Mouse (Mus musculus): ENCODE data around the gene Slit3. TPM values are rescaled to one million over a fixed set of nuclear protein-coding genes. Genes with fewer than 3 reads are reported as not detected.

Gene Slit3
- polyA plus RNA-seq, 1 experiment from 2014 or later, result 4.8 TPM

DNA sequence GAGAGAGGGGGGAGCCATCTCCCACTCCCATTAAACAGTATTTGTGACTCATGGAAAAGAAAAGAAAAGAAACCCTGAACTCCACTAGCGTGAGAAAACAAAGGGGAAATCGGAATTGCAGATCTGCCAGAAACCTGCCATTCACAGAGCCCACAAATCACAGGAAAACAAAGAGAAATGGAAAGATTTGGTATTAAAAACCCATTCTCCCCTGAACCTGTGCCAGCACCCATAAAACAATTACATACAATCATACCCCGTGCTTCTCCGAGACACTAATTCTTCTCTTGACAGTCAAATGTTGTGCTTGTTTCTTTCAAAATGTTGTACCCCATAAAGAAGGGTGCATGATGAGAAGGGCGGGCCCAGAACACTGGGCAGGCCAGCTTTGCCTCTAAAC, 185.9 kb downstream of the Slit3 start:
- Histone ChIP-seq H3K4me2 (replicated peaks; ENCODE audit: low read depth) (no peak overlapping the region), H3K27me3 (replicated peaks; ENCODE audit: control insufficient read depth, insufficient read depth, low read length) (no peaks in the 10 kb centered on the region), H3K4me1 (replicated peaks; ENCODE audit: control insufficient read depth, insufficient read depth, low read length) (no peaks in the 10 kb centered on the region), H3K9me3 (ENCODE audit: control insufficient read depth) (no peaks in the 10 kb centered on the region), H3K9ac (ENCODE audit: low read depth, low read length) (no peak overlapping the region), H3K36me3 (ENCODE audit: control insufficient read depth, insufficient read depth) (no peaks in the 10 kb centered on the region), H3K4me3 (ENCODE audit: low read depth, low read length) (no peak overlapping the region), H3K27ac (ENCODE audit: low read depth, low read length) (no peak overlapping the region)
- WGBS, result 78% methylated on average over 5 of the region's 5 CpGs
- TF ChIP-seq CTCF (IDR thresholded peaks at IDR 0.05; ENCODE audit: low read depth), result no peak
- no peak for ATAC-seq

DNA sequence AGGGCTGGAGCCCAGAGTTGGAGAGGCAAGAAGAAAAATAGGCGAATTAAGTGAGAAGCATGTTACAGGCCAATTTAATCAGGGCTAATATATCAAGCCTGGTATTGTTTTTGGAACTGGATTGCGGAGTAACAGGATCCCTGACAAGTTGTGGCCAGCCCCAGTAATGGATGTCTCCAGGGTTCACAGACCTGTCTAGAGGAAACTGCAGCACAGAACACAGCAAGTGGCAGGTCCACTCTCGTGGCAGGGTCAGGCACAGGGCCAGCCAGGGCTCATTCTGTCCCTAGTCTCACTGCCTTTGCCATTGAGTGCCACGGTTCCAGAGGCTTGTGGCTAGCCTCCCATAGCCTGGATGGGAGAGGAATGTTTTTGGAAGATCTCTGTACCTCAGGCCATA, 187.0 kb downstream of the Slit3 start:
- Histone ChIP-seq H3K4me1 (replicated peaks; ENCODE audit: control insufficient read depth, insufficient read depth, low read length) (no peaks in the 10 kb centered on the region), H3K27me3 (replicated peaks; ENCODE audit: control insufficient read depth, insufficient read depth, low read length) (no peaks in the 10 kb centered on the region), H3K9me3 (ENCODE audit: control insufficient read depth) (no peaks in the 10 kb centered on the region), H3K4me2 (replicated peaks; ENCODE audit: low read depth) (no peak overlapping the region), H3K4me3 (ENCODE audit: low read depth, low read length) (no peak overlapping the region), H3K9ac (ENCODE audit: low read depth, low read length) (no peak overlapping the region), H3K27ac (ENCODE audit: low read depth, low read length) (no peak overlapping the region), H3K36me3 (ENCODE audit: control insufficient read depth, insufficient read depth) (no peaks in the 10 kb centered on the region)
- no peak for TF ChIP-seq CTCF (IDR thresholded peaks at IDR 0.05; ENCODE audit: low read depth)
- WGBS, result 83% methylated on average over 4 of the region's 4 CpGs
- no peak for ATAC-seq

DNA sequence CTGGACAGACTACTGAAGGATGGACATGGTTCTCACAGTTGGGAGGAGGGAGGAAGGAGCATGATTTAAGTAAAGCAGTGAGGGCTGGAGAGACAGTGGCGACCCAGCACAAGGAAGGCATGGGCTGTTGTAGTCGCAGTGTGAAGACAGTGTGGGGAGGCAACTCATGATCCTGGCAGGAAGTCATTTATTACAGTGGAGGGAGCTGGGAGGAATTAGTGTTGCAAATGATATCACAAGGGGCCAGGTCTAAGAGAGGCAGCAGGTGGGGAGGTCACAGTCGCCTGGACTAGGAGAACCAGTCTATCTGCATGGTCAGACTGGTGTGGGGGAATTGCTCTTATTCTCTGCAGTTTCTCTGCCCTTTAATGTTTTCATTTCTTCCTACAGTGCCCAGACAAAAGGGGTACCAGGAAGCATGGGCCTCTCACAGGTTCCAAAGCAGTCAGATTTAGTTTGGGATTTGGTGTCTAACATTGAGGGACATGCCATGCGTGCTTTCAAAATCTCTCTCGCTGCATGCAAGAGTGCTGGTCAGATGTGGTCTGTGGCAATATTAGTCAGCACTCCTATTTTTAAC, 194.5 kb downstream of the Slit3 start:
- 0 out of 2 replicates have a peak, but pooled peaks cover 6% of the 10 kb centered on the region for H3K4me1 ChIP-seq (replicated peaks; ENCODE audit: control insufficient read depth, insufficient read depth, low read length)
- no peak overlapping the region for H3K9ac ChIP-seq (ENCODE audit: low read depth, low read length)
- H3K4me2 ChIP-seq (replicated peaks; ENCODE audit: low read depth), result no peak overlapping the region
- no peaks in the 10 kb centered on the region for H3K36me3 ChIP-seq (ENCODE audit: control insufficient read depth, insufficient read depth)
- TF ChIP-seq CTCF (IDR thresholded peaks at IDR 0.05; ENCODE audit: low read depth), result no peak
- no peak overlapping the region for H3K4me3 ChIP-seq (ENCODE audit: low read depth, low read length)
- H3K9me3 ChIP-seq (ENCODE audit: control insufficient read depth), result no peaks in the 10 kb centered on the region
- no peak for ATAC-seq
- WGBS, result 48% methylated on average over 5 of the region's 5 CpGs
- no peaks in the 10 kb centered on the region for H3K27me3 ChIP-seq (replicated peaks; ENCODE audit: control insufficient read depth, insufficient read depth, low read length)
- no peak overlapping the region for H3K27ac ChIP-seq (ENCODE audit: low read depth, low read length)

- no peaks in the 10 kb centered on the region for H3K36me3 ChIP-seq (ENCODE audit: control insufficient read depth, insufficient read depth)
- no peak overlapping the region for H3K4me3 ChIP-seq (ENCODE audit: low read depth, low read length)
- H3K4me1 ChIP-seq (replicated peaks; ENCODE audit: control insufficient read depth, insufficient read depth, low read length), result 0 out of 2 replicates have a peak, but pooled peaks cover 6% of the 10 kb centered on the region
- H3K9ac ChIP-seq (ENCODE audit: low read depth, low read length), result no peak overlapping the region
- H3K9me3 ChIP-seq (ENCODE audit: control insufficient read depth), result no peaks in the 10 kb centered on the region
- H3K4me2 ChIP-seq (replicated peaks; ENCODE audit: low read depth), result no peak overlapping the region
- no peak for TF ChIP-seq CTCF (IDR thresholded peaks at IDR 0.05; ENCODE audit: low read depth)
- ATAC-seq, result no peak
- 88% methylated on average over 5 of the region's 5 CpGs for WGBS
- H3K27ac ChIP-seq (ENCODE audit: low read depth, low read length), result no peak overlapping the region
- no peaks in the 10 kb centered on the region for H3K27me3 ChIP-seq (replicated peaks; ENCODE audit: control insufficient read depth, insufficient read depth, low read length)
These were observed 196.2 kb downstream of the Slit3 start for GRCm38 (mm10) chr11:35317221-35317620.

DNA sequence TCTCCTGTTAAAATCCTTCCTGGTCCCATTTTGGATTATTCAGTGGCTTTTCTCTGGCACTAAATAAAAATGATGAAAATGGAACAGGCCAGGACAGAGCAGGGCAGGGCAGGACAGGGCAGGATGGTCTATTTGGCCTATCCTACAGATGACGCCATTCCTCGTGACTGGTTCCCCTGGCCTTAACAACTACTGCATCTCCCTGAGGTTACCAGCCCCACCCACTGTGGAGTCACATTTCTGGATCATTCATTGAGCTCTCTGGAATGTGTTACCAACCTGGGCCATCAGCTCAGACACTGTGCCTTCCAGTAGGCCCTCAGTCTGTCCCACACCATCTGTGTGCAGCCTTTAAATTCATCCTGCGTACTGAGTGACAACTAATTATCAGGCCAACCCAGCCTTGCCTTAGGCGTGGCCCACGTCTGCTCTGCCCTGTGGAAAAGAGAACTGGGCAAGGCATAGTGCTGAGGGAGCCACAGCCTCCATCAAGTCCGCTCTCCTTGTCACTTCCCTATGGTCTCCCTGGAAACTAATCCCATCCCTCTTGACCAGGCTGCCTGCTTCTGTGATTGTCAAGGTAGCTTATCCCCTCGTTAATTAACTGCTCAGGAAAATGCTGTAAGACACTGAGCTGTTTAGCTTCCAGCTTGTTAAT, 196.9 kb downstream of the Slit3 start:
- H3K27me3 ChIP-seq (replicated peaks; ENCODE audit: control insufficient read depth, insufficient read depth, low read length), result no peaks in the 10 kb centered on the region
- no peak for ATAC-seq
- no peaks in the 10 kb centered on the region for H3K36me3 ChIP-seq (ENCODE audit: control insufficient read depth, insufficient read depth)

DNA sequence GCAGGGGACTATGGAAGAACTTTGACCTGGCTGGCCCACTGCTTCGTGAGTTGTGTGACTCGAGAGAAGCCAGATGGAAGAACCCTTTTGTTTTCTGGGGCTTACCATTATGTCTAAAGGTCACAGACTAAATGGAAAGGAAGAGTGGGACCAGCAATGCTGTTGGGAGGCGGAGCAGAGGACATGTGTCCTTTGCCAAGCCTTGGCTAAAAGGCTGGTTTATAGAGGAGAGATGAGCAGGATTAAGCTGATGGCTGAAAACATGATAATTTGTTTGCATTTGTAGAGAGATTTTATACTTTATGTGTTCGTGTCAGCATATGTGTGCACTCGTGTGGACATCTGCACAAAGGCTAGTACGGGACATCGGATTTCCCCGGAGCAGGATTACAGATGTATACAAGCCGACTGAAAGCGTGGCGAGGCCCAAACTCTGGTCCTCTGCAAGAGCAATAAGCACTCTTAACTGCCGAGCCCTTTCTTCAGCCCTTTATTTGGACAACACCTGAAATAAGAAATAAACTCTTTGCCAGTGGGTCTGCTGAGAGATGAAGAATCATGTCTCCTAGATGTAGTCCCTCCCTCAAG, 197.5 kb downstream of the Slit3 start:
- WGBS, result 71% methylated on average over 12 of the region's 12 CpGs
- no peak for ATAC-seq
- Histone ChIP-seq H3K9ac (ENCODE audit: low read depth, low read length) (no peak overlapping the region), H3K27me3 (replicated peaks; ENCODE audit: control insufficient read depth, insufficient read depth, low read length) (no peaks in the 10 kb centered on the region), H3K36me3 (ENCODE audit: control insufficient read depth, insufficient read depth) (no peaks in the 10 kb centered on the region), H3K4me3 (ENCODE audit: low read depth, low read length) (no peak overlapping the region), H3K4me1 (replicated peaks; ENCODE audit: control insufficient read depth, insufficient read depth, low read length) (0 out of 2 replicates have a peak, but pooled peaks cover 6% of the 10 kb centered on the region), H3K27ac (ENCODE audit: low read depth, low read length) (no peak overlapping the region), H3K4me2 (replicated peaks; ENCODE audit: low read depth) (no peak overlapping the region), H3K9me3 (ENCODE audit: control insufficient read depth) (no peaks in the 10 kb centered on the region)
- no peak for TF ChIP-seq CTCF (IDR thresholded peaks at IDR 0.05; ENCODE audit: low read depth)

More for the DNA sequence above, 196.9 kb downstream of the Slit3 start:
- H3K27ac ChIP-seq (ENCODE audit: low read depth, low read length), result no peak overlapping the region
- H3K9ac ChIP-seq (ENCODE audit: low read depth, low read length), result no peak overlapping the region
- no peak for TF ChIP-seq CTCF (IDR thresholded peaks at IDR 0.05; ENCODE audit: low read depth)
- H3K4me3 ChIP-seq (ENCODE audit: low read depth, low read length), result no peak overlapping the region
- H3K9me3 ChIP-seq (ENCODE audit: control insufficient read depth), result no peaks in the 10 kb centered on the region
- no peak overlapping the region for H3K4me2 ChIP-seq (replicated peaks; ENCODE audit: low read depth)
- 71% methylated on average over 7 of the region's 7 CpGs for WGBS
- 0 out of 2 replicates have a peak, but pooled peaks cover 6% of the 10 kb centered on the region for H3K4me1 ChIP-seq (replicated peaks; ENCODE audit: control insufficient read depth, insufficient read depth, low read length)

Data from intestine, postnatal 0 days (tissue).